Mouse (Mus musculus) lung, embryonic 15.5 days (tissue): ENCODE results near the gene Gatm. TPM values are rescaled to one million over a fixed set of nuclear protein-coding genes. Genes with fewer than 3 reads are reported as not detected.
A peak's percentile ranks its signal among the peaks of the same experiment; 100 is the strongest.

Experiments used
- ATAC-seq: fragments of 200-750 bp; cut with Nextera tagmentation; 2 replicates; pipeline ENCODE4 v1.8.0; 2017; ENCODE audit warnings: moderate number of reproducible peaks, borderline replicate concordance; ENCODE audit not compliant: low FRiP score, low TSS enrichment; ENCODE audit errors: extremely low read depth
- H3K27ac ChIP-seq: fragments of 300-500 bp; sonication (generic); 2 replicates; pipeline ENCODE4 v1.5.1; 2015; ENCODE audit warnings: moderate library complexity, mild to moderate bottlenecking, inconsistent platforms
- H3K27me3 ChIP-seq: fragments of 300-500 bp; sonication (generic); 2 replicates; pipeline ENCODE4 v1.6.1; 2015; ENCODE audit warnings: inconsistent platforms
- H3K36me3 ChIP-seq: fragments of 300-500 bp; sonication (generic); 2 replicates; pipeline ENCODE4 v1.6.1; 2015; ENCODE audit warnings: inconsistent platforms
- H3K4me1 ChIP-seq: fragments of 300-500 bp; sonication (generic); 2 replicates; pipeline ENCODE4 v1.6.1; 2015; ENCODE audit warnings: inconsistent platforms
- H3K4me2 ChIP-seq: fragments of 300-500 bp; sonication (generic); 2 replicates; pipeline ENCODE4 v1.6.1; 2015; ENCODE audit warnings: inconsistent platforms, mild to moderate bottlenecking, moderate library complexity
- H3K4me3 ChIP-seq: fragments of 300-500 bp; sonication (generic); 2 replicates; pipeline ENCODE4 v1.5.1; 2015; ENCODE audit warnings: mild to moderate bottlenecking, inconsistent platforms
- H3K9ac ChIP-seq: fragments of 300-500 bp; sonication (generic); 2 replicates; pipeline ENCODE4 v1.6.1; 2015; ENCODE audit warnings: inconsistent platforms
- H3K9me3 ChIP-seq: fragments of 300-500 bp; sonication (generic); 2 replicates; pipeline ENCODE4 v1.6.1; 2016; ENCODE audit warnings: inconsistent platforms
- WGBS: fragments of 180-500 bp; shearing (Covaris S2); methylation state at CpG from one replicate; pipeline ENCODE4 v1.1.7; 2015; 5-methylcytosine and 5-hydroxymethylcytosine counted together
- polyA plus RNA-seq: library from polyadenylated mRNA; unstranded; fragments of >200 nt; fragmentation: Nextera tagmentation; extraction: Ambion mirVana; gene quantifications from 2 replicates; pipeline ENCODE4 v1.2.1, GENCODE M21; 2015

The Gatm gene
- polyA plus RNA-seq, result 6.2 and 6.3 TPM in 2 replicates

DNA sequence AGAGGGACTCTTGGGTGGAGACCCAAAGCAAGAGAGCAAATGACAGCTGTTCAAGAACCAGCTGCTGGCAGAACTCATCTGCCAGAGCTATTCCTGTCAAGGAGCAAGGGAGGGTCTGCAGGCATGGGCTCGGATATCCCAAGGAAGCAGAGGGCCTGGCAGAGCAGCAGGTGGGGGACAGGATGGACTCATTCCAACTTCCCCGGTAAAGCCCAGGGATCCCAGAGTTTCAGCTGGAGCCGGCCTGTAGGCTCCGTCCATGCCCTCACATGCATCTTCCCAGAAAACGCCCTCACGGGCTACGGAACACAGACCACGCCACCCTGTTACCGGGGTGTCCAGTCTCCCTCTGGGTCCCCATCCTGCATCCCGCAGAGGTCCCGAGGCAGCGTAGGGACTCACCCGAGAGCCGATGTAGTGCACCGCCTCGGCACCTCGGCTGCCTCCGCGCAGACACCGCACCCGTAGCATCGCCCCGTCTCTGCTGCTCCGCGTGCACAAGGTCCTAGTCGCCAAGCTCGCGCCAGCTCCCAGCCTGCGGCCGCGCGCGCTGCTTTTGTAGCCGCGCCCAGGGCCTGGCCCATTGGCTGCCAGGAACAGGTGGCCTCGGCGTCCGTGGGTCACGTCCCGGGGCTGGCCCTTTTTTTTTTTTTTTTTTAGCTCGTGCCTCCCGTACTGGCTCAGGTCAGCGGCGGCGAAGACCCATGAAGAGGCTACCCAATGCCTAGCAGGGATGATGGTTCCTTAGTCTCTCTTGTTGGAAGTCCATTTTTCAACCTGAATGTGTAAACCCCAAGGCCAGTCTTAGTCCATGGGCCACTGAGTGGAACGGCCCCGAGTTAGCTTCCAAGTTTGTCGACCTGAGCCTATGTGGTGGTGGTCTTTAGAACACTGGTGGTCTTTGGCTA is at the start of gene Gatm:
Gatm (minus strand) TSS at position 558 of the 908 bp plus-strand sequence.
- ATAC-seq, result peak; percentile 79; the same call in 1 of the 2 replicates
- 0 out of 2 replicates have a peak, but pooled peaks cover 6% of the 10 kb centered on the region for H3K4me1 ChIP-seq
- H3K36me3 ChIP-seq, result no peaks in the 10 kb centered on the region
- H3K9me3 ChIP-seq, result no peaks in the 10 kb centered on the region
- peak within 1 kb of the TSS; percentile 46 for H3K4me3 ChIP-seq
- peak within 1 kb of the TSS; percentile 93 for H3K4me2 ChIP-seq
- H3K27ac ChIP-seq, result no peak within 1 kb of the TSS
- peaks cover 22% of the 10 kb centered on the region for H3K27me3 ChIP-seq
- 3% methylated on average over 48 of the region's 48 CpGs for WGBS
- peak within 1 kb of the TSS; percentile 46; the same call in 1 of the 2 replicates for H3K9ac ChIP-seq

DNA sequence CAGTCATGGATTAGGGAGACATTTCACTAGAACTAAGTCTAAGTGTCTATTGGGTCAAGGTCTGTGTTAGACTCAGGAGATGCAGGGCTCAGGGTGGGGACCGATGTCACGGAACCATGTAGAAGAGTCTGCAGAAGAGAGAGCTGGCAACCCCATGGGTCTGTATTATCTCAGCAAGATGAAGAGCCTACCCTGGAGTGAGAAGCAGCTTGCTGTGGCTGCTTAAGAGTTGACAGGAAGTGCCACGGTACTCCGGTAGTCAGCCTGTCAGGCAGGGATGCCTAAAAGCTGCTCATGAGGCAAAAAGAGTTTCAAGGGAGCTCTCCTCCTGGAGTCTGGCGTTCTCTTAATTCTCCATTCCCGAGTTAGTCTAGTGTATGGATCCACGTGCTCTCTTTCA is 48.7 kb upstream of the Gatm start:
- Histone ChIP-seq H3K27me3 (no peaks in the 10 kb centered on the region), H3K27ac (no peak overlapping the region), H3K4me3 (no peak overlapping the region), H3K36me3 (no peaks in the 10 kb centered on the region), H3K9me3 (no peaks in the 10 kb centered on the region), H3K9ac (no peak overlapping the region), H3K4me1 (no peaks in the 10 kb centered on the region), H3K4me2 (no peak overlapping the region)
- 76% methylated on average over 7 of the region's 7 CpGs for WGBS
- no peak for ATAC-seq

DNA sequence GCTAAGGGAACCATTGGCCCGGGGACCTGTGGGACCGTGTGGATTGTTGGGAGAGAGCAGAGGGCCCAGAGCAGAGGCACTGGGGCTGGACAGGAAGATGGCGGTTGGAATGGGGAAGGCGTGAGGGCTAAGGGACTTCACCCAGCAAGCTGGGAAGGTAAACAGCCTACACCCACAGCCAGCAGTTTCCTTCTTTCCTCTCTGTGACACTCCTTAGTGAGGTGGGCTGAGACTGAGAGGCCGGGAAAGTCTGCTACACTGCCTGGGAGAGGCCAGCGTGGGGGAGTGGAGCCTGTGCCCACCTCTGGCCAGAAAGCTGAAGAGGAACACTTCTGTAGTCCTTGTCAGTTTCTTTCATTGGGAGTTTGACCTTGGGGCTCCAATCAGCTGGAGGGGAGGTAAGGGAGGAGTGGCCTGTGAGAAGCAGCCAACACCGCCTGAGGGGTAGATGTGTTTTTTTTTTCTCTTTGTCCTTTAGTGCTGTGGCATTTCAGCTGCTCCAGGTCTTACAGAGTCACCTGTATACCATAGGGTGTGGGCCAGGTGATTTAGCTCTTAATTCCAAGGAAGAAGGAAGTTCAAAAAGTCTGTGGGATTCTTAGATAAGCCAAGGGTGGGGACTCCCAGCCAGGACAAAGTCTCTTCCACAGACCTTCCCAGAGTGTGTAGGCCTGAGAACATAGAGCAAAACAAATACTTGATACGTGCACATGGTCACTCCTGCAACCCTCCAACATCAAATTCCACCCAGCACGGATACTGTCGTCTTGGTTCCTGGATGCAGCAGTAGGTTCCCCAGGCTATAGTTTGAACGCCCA is 46.8 kb upstream of the Gatm start:
- Histone ChIP-seq H3K4me2 (no peak overlapping the region), H3K4me3 (no peak overlapping the region), H3K4me1 (no peaks in the 10 kb centered on the region), H3K9ac (no peak overlapping the region), H3K27me3 (no peaks in the 10 kb centered on the region), H3K36me3 (no peaks in the 10 kb centered on the region), H3K27ac (no peak overlapping the region), H3K9me3 (no peaks in the 10 kb centered on the region)
- ATAC-seq, result no peak
- 73% methylated on average over 10 of the region's 11 CpGs for WGBS

DNA sequence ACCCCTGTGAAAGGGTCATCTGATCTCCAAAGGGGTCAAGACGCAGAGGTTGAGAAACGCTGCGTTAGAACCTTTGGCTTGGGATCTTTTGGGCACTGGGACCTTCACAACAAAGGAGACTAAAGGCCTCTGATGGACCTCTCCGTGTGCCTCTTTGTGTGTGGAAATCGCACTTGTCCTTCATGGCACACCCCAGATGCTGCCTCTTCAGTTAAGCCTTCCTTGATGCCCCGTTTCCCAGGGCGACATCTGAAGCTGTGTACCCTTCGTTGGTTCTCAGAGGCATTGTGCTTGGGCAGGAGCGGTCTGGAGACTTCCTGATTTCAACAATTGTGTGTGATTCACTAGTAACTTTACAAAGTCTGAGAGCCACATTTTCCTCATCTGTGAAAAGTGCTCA is 45.7 kb upstream of the Gatm start:
- Histone ChIP-seq H3K4me2 (no peak overlapping the region), H3K4me3 (no peak overlapping the region), H3K9me3 (no peaks in the 10 kb centered on the region), H3K4me1 (no peaks in the 10 kb centered on the region), H3K9ac (no peak overlapping the region), H3K36me3 (no peaks in the 10 kb centered on the region), H3K27ac (no peak overlapping the region), H3K27me3 (no peaks in the 10 kb centered on the region)
- ATAC-seq, result no peak
- 49% methylated on average over 9 of the region's 9 CpGs for WGBS

DNA sequence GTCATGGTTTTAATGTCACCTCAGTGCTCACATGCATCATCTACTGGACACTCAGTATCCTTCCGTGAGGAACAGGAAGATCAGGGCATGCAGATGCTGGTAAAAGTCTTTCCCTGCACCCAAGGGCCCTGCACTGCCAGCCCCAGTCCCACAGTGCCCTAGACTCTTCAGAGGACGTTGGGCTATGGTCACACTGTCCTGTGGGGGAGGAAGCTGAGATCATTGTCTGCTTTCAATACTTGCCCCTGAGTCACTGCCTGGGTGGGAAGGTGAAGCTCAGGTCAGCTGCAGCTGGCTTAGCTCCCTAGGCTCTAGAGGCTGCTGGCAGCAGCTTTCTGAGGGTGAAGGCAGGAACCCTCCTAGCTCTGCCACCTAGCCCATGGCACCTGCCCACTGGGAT is 44.9 kb upstream of the Gatm start:
- ATAC-seq, result no peak
- Histone ChIP-seq H3K9ac (no peak overlapping the region), H3K4me1 (no peaks in the 10 kb centered on the region), H3K27me3 (no peaks in the 10 kb centered on the region), H3K4me3 (no peak overlapping the region), H3K36me3 (no peaks in the 10 kb centered on the region), H3K9me3 (no peaks in the 10 kb centered on the region), H3K4me2 (no peak overlapping the region), H3K27ac (no peak overlapping the region)
- 39% methylated on average over 2 of the region's 2 CpGs for WGBS

DNA sequence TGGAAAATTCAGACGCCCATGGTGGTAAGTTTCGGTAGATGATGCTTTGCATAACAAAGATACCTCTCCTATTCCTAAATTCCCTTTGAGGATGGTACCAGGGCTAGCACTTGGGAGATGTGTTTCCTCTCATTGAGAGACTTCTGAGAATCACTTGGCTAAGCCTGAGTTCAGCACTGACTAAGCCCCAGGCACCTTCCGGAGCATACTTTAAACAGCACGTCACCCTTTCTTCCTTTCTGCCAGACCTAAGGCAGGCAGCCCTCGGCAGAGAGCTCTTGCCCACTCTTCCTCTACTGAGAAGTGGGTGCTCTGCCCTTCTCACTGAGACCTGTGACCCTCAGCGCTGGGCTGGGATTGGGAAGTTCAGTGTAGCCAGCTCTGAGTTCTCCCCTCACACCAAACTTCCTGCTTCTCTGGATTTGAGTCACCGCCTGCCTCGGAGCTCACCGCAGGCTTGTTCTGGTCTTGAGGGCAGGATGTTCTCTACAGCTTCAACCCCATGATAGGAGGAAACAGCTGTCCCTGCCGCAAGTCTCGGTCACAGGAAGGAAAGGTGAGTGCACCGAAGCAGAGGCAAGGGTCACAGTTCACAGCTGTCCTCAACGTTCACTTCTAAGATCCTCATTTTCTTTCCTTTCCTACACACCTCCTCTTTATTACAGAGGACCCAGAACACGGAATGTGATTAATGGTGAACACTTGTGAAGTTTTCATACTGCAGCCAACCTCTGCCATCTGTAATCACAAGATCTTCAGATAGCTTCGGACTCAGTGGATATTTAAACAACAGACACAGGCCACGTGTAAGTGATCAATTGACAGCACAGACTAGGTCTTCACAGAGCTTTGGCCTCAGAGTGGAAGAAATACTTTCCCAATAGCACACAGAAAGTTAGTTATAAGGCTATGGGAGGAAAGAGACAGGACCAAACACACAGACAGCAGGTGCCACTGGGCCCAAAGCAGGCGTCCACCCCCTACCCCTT is 41.3 kb upstream of the Gatm start:
- 39% methylated on average over 17 of the region's 17 CpGs for WGBS
- Histone ChIP-seq H3K27ac (no peak overlapping the region), H3K36me3 (no peaks in the 10 kb centered on the region), H3K9me3 (no peaks in the 10 kb centered on the region), H3K9ac (no peak overlapping the region), H3K4me1 (no peaks in the 10 kb centered on the region), H3K27me3 (no peaks in the 10 kb centered on the region), H3K4me3 (no peak overlapping the region), H3K4me2 (no peak overlapping the region)
- 0 out of 2 replicates have a peak, but pooled peaks have one; percentile 39 for ATAC-seq

- H3K9ac ChIP-seq, result no peak overlapping the region
- WGBS, result 23% methylated on average over 5 of the region's 5 CpGs
- H3K27ac ChIP-seq, result no peak overlapping the region
- H3K4me1 ChIP-seq, result peaks cover 5% of the 10 kb centered on the region; the same call in 1 of the 2 replicates
- H3K9me3 ChIP-seq, result no peaks in the 10 kb centered on the region
- peaks cover 24% of the 10 kb centered on the region for H3K27me3 ChIP-seq
- ATAC-seq, result no peak
- no peaks in the 10 kb centered on the region for H3K36me3 ChIP-seq
- H3K4me2 ChIP-seq, result no peak overlapping the region
- no peak overlapping the region for H3K4me3 ChIP-seq
These were observed 27.6 kb upstream of the Gatm start for GRCm38 (mm10) chr2:122638673-122639072.

DNA sequence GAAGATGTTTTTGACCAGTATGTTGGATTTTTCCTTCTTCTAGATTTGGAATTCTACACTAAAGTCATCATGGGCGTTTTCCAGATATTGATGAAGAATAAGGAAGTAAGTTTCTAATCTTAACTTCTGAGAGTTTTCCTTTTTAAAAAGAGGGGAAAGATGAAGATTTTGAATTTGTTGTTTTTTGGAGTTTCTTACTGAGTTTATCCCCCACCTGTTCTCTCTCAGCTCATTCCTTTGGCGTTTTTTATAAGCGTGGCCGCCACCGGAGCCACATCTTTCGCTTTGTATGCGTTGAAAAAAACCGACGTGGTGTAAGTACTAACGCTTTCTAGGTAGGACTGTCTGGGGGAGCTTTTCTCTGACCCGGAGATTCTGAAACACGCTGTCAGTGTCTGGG is 26.9 kb upstream of the Gatm start:
- 27% methylated on average over 12 of the region's 12 CpGs for WGBS
- H3K27ac ChIP-seq, result no peak overlapping the region
- peak overlapping the region; percentile 81 for H3K4me2 ChIP-seq
- H3K4me3 ChIP-seq, result peak overlapping the region; percentile 38
- 0 out of 2 replicates have a peak overlapping the region, but pooled peaks have one; percentile 6 for H3K9ac ChIP-seq
- peaks cover 6% of the 10 kb centered on the region for H3K36me3 ChIP-seq
- no peaks in the 10 kb centered on the region for H3K9me3 ChIP-seq
- H3K27me3 ChIP-seq, result peaks cover 24% of the 10 kb centered on the region
- ATAC-seq, result no peak
- H3K4me1 ChIP-seq, result peaks cover 5% of the 10 kb centered on the region; the same call in 1 of the 2 replicates

DNA sequence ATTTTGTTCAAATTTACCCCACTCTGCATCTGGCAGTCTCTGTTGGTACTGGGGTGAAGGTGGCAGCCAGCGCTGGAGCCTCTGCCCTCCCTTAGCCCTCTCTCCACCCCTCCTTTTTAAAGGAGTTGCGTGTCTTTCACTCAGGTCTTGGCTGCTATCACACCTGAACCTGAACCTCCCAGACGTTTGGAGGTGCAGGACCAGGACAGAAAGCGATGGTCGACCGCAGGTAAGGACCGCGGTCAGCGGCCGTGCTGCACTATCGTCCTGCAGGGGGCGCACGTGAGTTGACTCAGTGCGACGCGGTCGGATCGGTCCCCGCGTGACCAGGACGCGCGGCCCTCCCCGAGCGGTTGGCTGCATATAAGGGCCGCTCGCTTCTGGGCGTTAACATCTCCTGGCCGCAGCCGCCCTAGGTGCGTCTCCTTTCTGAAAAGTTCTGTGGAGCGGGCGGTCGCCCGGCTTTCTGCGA is 26.5 kb upstream of the Gatm start:
- peaks cover 9% of the 10 kb centered on the region for H3K36me3 ChIP-seq
- peak overlapping the region; percentile 38 for H3K4me3 ChIP-seq
- H3K9ac ChIP-seq, result 0 out of 2 replicates have a peak overlapping the region, but pooled peaks have one; percentile 6
- H3K4me1 ChIP-seq, result peaks cover 5% of the 10 kb centered on the region; the same call in 1 of the 2 replicates
- H3K4me2 ChIP-seq, result peak overlapping the region; percentile 81
- H3K27ac ChIP-seq, result no peak overlapping the region
- 0 out of 2 replicates have a peak, but pooled peaks have one; percentile 46 for ATAC-seq
- 3% methylated on average over 36 of the region's 36 CpGs for WGBS
- H3K9me3 ChIP-seq, result no peaks in the 10 kb centered on the region
- H3K27me3 ChIP-seq, result peaks cover 24% of the 10 kb centered on the region

DNA sequence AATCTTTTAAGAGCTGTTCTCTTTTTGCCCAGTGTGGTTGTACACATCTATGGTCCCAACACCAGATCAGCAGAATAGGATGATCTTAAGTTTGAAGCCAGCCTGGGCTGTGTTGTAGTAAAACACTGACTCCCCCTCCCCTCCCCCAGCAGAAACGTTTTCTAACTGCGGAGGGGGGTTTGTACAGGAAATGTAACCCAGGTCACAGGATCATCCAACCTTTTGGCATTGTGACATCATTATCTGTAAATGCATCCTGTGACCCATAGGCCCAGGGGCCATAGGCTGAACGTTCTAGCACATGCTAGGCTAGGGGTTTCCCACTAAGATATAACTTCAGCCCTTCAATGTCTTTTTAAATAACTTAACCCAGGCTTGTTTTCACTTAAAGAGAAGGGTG is 25.6 kb upstream of the Gatm start, which contains the start of gene AA467197:
AA467197 (plus strand) TSS at position 301 of the 400 bp plus-strand sequence.
- Histone ChIP-seq H3K4me1 (peaks cover 14% of the 10 kb centered on the region), H3K36me3 (peaks cover 12% of the 10 kb centered on the region), H3K4me3 (peak within 1 kb of the TSS; percentile 38), H3K9ac (0 out of 2 replicates have a peak within 1 kb of the TSS, but pooled peaks have one; percentile 6), H3K9me3 (no peaks in the 10 kb centered on the region), H3K27me3 (peaks cover 24% of the 10 kb centered on the region), H3K27ac (no peak within 1 kb of the TSS), H3K4me2 (peak within 1 kb of the TSS; percentile 81)
- ATAC-seq, result no peak
- 49% methylated on average over 3 of the region's 3 CpGs for WGBS
